Mouse (Mus musculus): ENCODE measurements at regions not wholly inside any gene's neighbourhood (a gene's known extent, or its start where the extent isn't known, plus 50 kb on each side); places are given as distances from the start of the nearest gene placed in this dataset.

- whole genome bisulfite sequencing: 20% methylated on average over 16 of the region's 16 CpGs
- Histone ChIP-seq H3K4me2 (no peak overlapping the region), H3K9me3 (ENCODE audit: control insufficient read depth, low read length) (no peaks in the 10 kb centered on the region), H3K27ac (ENCODE audit: low read depth, low read length) (no peak overlapping the region), H3K4me3 (ENCODE audit: low read depth, low read length) (no peak overlapping the region), H3K4me1 (replicated peaks; ENCODE audit: control insufficient read depth, insufficient read depth, low read length) (no peaks in the 10 kb centered on the region), H3K9ac (ENCODE audit: low read depth, low read length) (no peak overlapping the region), H3K27me3 (replicated peaks; ENCODE audit: control insufficient read depth, insufficient read depth, low read length) (0 out of 2 replicates have a peak, but pooled peaks cover 2% of the 10 kb centered on the region), H3K36me3 (ENCODE audit: control insufficient read depth, insufficient read depth, low read length) (no peaks in the 10 kb centered on the region)
- DNase-seq (ENCODE audit: low spot score): peak; percentile 77
- peak; percentile 69 for ATAC-seq (replicated peaks; ENCODE audit: low FRiP score)
Measured at GRCm38 (mm10) chr1:155006539-155007486, 92.6 kb downstream of the Ier5 start.

- H3K9me3 ChIP-seq (ENCODE audit: control insufficient read depth, low read length): no peaks in the 10 kb centered on the region
- no peak for ATAC-seq (replicated peaks; ENCODE audit: low FRiP score)
- no peaks in the 10 kb centered on the region for H3K4me1 ChIP-seq (replicated peaks; ENCODE audit: control insufficient read depth, insufficient read depth, low read length)
- WGBS: 71% methylated on average over 10 of the region's 10 CpGs
- H3K27ac ChIP-seq (ENCODE audit: low read depth, low read length): no peak overlapping the region
- no peak overlapping the region for H3K4me2 ChIP-seq
- no peak overlapping the region for H3K9ac ChIP-seq (ENCODE audit: low read depth, low read length)
- DNase-seq (ENCODE audit: low spot score): no peak
- H3K4me3 ChIP-seq (ENCODE audit: low read depth, low read length): no peak overlapping the region
- H3K36me3 ChIP-seq (ENCODE audit: control insufficient read depth, insufficient read depth, low read length): no peaks in the 10 kb centered on the region
- H3K27me3 ChIP-seq (replicated peaks; ENCODE audit: control insufficient read depth, insufficient read depth, low read length): 0 out of 2 replicates have a peak, but pooled peaks cover 2% of the 10 kb centered on the region
Measured at GRCm38 (mm10) chr1:155006099-155006498, 93.3 kb downstream of the Ier5 start.

GRCm38 (mm10) chr1:155000301-155000700, 99.1 kb downstream of the Ier5 start:
- DNase-seq (ENCODE audit: low spot score) (no peak), ATAC-seq (replicated peaks; ENCODE audit: low FRiP score) (no peak)
- no peaks in the 10 kb centered on the region for H3K27me3 ChIP-seq (replicated peaks; ENCODE audit: control insufficient read depth, insufficient read depth, low read length)
- no peaks in the 10 kb centered on the region for H3K36me3 ChIP-seq (ENCODE audit: control insufficient read depth, insufficient read depth, low read length)
- H3K4me3 ChIP-seq (ENCODE audit: low read depth, low read length): no peak overlapping the region
- H3K4me1 ChIP-seq (replicated peaks; ENCODE audit: control insufficient read depth, insufficient read depth, low read length): no peaks in the 10 kb centered on the region
- H3K9me3 ChIP-seq (ENCODE audit: control insufficient read depth, low read length): no peaks in the 10 kb centered on the region
- H3K27ac ChIP-seq (ENCODE audit: low read depth, low read length): no peak overlapping the region
- no peak overlapping the region for H3K9ac ChIP-seq (ENCODE audit: low read depth, low read length)
- no peak overlapping the region for H3K4me2 ChIP-seq

GRCm38 (mm10) chr1:154999501-155000131, 99.8 kb downstream of the Ier5 start:
- DNase-seq (ENCODE audit: low spot score): no peak
- Histone ChIP-seq H3K9ac (ENCODE audit: low read depth, low read length) (no peak overlapping the region), H3K36me3 (ENCODE audit: control insufficient read depth, insufficient read depth, low read length) (no peaks in the 10 kb centered on the region), H3K4me1 (replicated peaks; ENCODE audit: control insufficient read depth, insufficient read depth, low read length) (no peaks in the 10 kb centered on the region), H3K4me3 (ENCODE audit: low read depth, low read length) (no peak overlapping the region), H3K27ac (ENCODE audit: low read depth, low read length) (no peak overlapping the region), H3K4me2 (no peak overlapping the region), H3K27me3 (replicated peaks; ENCODE audit: control insufficient read depth, insufficient read depth, low read length) (no peaks in the 10 kb centered on the region), H3K9me3 (ENCODE audit: control insufficient read depth, low read length) (no peaks in the 10 kb centered on the region)
- ATAC-seq (replicated peaks; ENCODE audit: low FRiP score): no peak
- 67% methylated on average over 9 of the region's 9 CpGs for WGBS

GRCm38 (mm10) chr1:154995778-154996390, 103.6 kb downstream of the Ier5 start:
- H3K36me3 ChIP-seq (ENCODE audit: control insufficient read depth, insufficient read depth, low read length): no peaks in the 10 kb centered on the region
- no peaks in the 10 kb centered on the region for H3K9me3 ChIP-seq (ENCODE audit: control insufficient read depth, low read length)
- no peak for ATAC-seq (replicated peaks; ENCODE audit: low FRiP score)
- no peak for DNase-seq (ENCODE audit: low spot score)
- no peak overlapping the region for H3K27ac ChIP-seq (ENCODE audit: low read depth, low read length)
- H3K9ac ChIP-seq (ENCODE audit: low read depth, low read length): no peak overlapping the region
- 68% methylated on average over 9 of the region's 9 CpGs for WGBS
- no peaks in the 10 kb centered on the region for H3K27me3 ChIP-seq (replicated peaks; ENCODE audit: control insufficient read depth, insufficient read depth, low read length)
- H3K4me2 ChIP-seq: no peak overlapping the region
- no peak overlapping the region for H3K4me3 ChIP-seq (ENCODE audit: low read depth, low read length)
- no peaks in the 10 kb centered on the region for H3K4me1 ChIP-seq (replicated peaks; ENCODE audit: control insufficient read depth, insufficient read depth, low read length)

GRCm38 (mm10) chr1:154993927-154994856, 105.2 kb downstream of the Ier5 start:
- Histone ChIP-seq H3K9ac (ENCODE audit: low read depth, low read length) (no peak overlapping the region), H3K36me3 (ENCODE audit: control insufficient read depth, insufficient read depth, low read length) (no peaks in the 10 kb centered on the region), H3K4me2 (no peak overlapping the region), H3K9me3 (ENCODE audit: control insufficient read depth, low read length) (no peaks in the 10 kb centered on the region), H3K4me1 (replicated peaks; ENCODE audit: control insufficient read depth, insufficient read depth, low read length) (no peaks in the 10 kb centered on the region), H3K27me3 (replicated peaks; ENCODE audit: control insufficient read depth, insufficient read depth, low read length) (no peaks in the 10 kb centered on the region), H3K27ac (ENCODE audit: low read depth, low read length) (no peak overlapping the region), H3K4me3 (ENCODE audit: low read depth, low read length) (no peak overlapping the region)
- no peak for ATAC-seq (replicated peaks; ENCODE audit: low FRiP score)
- no peak for DNase-seq (ENCODE audit: low spot score)
- WGBS: 85% methylated on average over 21 of the region's 21 CpGs

- Histone ChIP-seq H3K4me3 (ENCODE audit: low read depth, low read length) (no peak overlapping the region), H3K36me3 (ENCODE audit: control insufficient read depth, insufficient read depth, low read length) (no peaks in the 10 kb centered on the region), H3K9me3 (ENCODE audit: control insufficient read depth, low read length) (no peaks in the 10 kb centered on the region), H3K27ac (ENCODE audit: low read depth, low read length) (no peak overlapping the region), H3K9ac (ENCODE audit: low read depth, low read length) (no peak overlapping the region), H3K27me3 (replicated peaks; ENCODE audit: control insufficient read depth, insufficient read depth, low read length) (no peaks in the 10 kb centered on the region), H3K4me2 (no peak overlapping the region), H3K4me1 (replicated peaks; ENCODE audit: control insufficient read depth, insufficient read depth, low read length) (no peaks in the 10 kb centered on the region)
- WGBS: 66% methylated on average over 7 of the region's 7 CpGs
- no peak for DNase-seq (ENCODE audit: low spot score)
- ATAC-seq (replicated peaks; ENCODE audit: low FRiP score): no peak
Measured at GRCm38 (mm10) chr1:154983325-154983724, 99.0 kb upstream of the Cacna1e start.

- H3K27ac ChIP-seq (ENCODE audit: low read depth, low read length): no peak overlapping the region
- H3K4me1 ChIP-seq (replicated peaks; ENCODE audit: control insufficient read depth, insufficient read depth, low read length): no peaks in the 10 kb centered on the region
- WGBS: 84% methylated on average over 9 of the region's 9 CpGs
- no peaks in the 10 kb centered on the region for H3K9me3 ChIP-seq (ENCODE audit: control insufficient read depth, low read length)
- no peak for ATAC-seq (replicated peaks; ENCODE audit: low FRiP score)
- no peak overlapping the region for H3K4me3 ChIP-seq (ENCODE audit: low read depth, low read length)
- no peak overlapping the region for H3K4me2 ChIP-seq
- no peaks in the 10 kb centered on the region for H3K36me3 ChIP-seq (ENCODE audit: control insufficient read depth, insufficient read depth, low read length)
- no peaks in the 10 kb centered on the region for H3K27me3 ChIP-seq (replicated peaks; ENCODE audit: control insufficient read depth, insufficient read depth, low read length)
- no peak overlapping the region for H3K9ac ChIP-seq (ENCODE audit: low read depth, low read length)
- DNase-seq (ENCODE audit: low spot score): no peak
Measured at GRCm38 (mm10) chr1:154982836-154983235, 98.5 kb upstream of the Cacna1e start.
